Mouse (Mus musculus) thymus, postnatal 10 days (tissue): Measurements from ENCODE around the gene Drosha.
"Not testable (repeated sequence)": the region's sequence is repeated elsewhere in the genome, so short reads cannot be mapped to it uniquely, and the experiment has no call there.

ENCODE experiments used
- DNase-seq, 2 experiments: peaks; one replicate each; pipeline ENCODE4 v3.0.0; 2021; ENCODE audit warnings: low spot score in 2 of 2

Drosha gene

GRCm38 (mm10) chr15:12885361-12885760 is 60.7 kb downstream of the Drosha start:
- no peak for DNase-seq

GRCm38 (mm10) chr15:12887206-12887605 is 62.6 kb downstream of the Drosha start:
- no peak for DNase-seq

- DNase-seq, result no peak
These were observed 63.7 kb downstream of the Drosha start for GRCm38 (mm10) chr15:12888312-12888711.

- DNase-seq, result no peak
These were observed 65.3 kb downstream of the Drosha start for GRCm38 (mm10) chr15:12889909-12890308.

- no peak for DNase-seq
These were observed 70.8 kb downstream of the Drosha start for GRCm38 (mm10) chr15:12895426-12895825.

- DNase-seq, result no peak
These were observed 71.7 kb downstream of the Drosha start for GRCm38 (mm10) chr15:12896022-12897009.

- no peak for DNase-seq
These were observed 73.2 kb downstream of the Drosha start for GRCm38 (mm10) chr15:12897831-12898230.

GRCm38 (mm10) chr15:12900428-12901196 is 76.0 kb downstream of the Drosha start:
- no peak for DNase-seq

GRCm38 (mm10) chr15:12901197-12901570 is 76.6 kb downstream of the Drosha start:
- DNase-seq, result no peak

- no peak for DNase-seq
These were observed 79.8 kb downstream of the Drosha start for GRCm38 (mm10) chr15:12904442-12904841.

- DNase-seq, result no peak
These were observed 83.5 kb downstream of the Drosha start for GRCm38 (mm10) chr15:12907962-12908719.

- DNase-seq, result no peak
These were observed 84.1 kb downstream of the Drosha start for GRCm38 (mm10) chr15:12908720-12909028.

GRCm38 (mm10) chr15:12909171-12909570 is 84.6 kb downstream of the Drosha start:
- no peak for DNase-seq

- DNase-seq, result no peak
These were observed 86.5 kb downstream of the Drosha start for GRCm38 (mm10) chr15:12911082-12911481.

GRCm38 (mm10) chr15:12916314-12916815 is 91.8 kb downstream of the Drosha start:
- DNase-seq, result no peak

- DNase-seq, result not testable (repeated sequence)
These were observed 94.8 kb downstream of the Drosha start for GRCm38 (mm10) chr15:12919326-12919966.

- no peak for DNase-seq
These were observed 95.6 kb downstream of the Drosha start for GRCm38 (mm10) chr15:12919967-12920870.

GRCm38 (mm10) chr15:12921901-12922300 is 97.3 kb downstream of the Drosha start:
- DNase-seq, result no peak

- no peak for DNase-seq
These were observed 99.2 kb downstream of the Drosha start for GRCm38 (mm10) chr15:12923826-12924225.

GRCm38 (mm10) chr15:12931481-12931880 is 106.9 kb downstream of the Drosha start:
- DNase-seq, result no peak
